Mouse (Mus musculus) layer of hippocampus, adult 9-11 months (tissue): ENCODE data around the gene Cntnap2.

Experiments used
- DNase-seq: peaks from one replicate; pipeline ENCODE4 v3.0.0; 2022

The Cntnap2 gene

DNA sequence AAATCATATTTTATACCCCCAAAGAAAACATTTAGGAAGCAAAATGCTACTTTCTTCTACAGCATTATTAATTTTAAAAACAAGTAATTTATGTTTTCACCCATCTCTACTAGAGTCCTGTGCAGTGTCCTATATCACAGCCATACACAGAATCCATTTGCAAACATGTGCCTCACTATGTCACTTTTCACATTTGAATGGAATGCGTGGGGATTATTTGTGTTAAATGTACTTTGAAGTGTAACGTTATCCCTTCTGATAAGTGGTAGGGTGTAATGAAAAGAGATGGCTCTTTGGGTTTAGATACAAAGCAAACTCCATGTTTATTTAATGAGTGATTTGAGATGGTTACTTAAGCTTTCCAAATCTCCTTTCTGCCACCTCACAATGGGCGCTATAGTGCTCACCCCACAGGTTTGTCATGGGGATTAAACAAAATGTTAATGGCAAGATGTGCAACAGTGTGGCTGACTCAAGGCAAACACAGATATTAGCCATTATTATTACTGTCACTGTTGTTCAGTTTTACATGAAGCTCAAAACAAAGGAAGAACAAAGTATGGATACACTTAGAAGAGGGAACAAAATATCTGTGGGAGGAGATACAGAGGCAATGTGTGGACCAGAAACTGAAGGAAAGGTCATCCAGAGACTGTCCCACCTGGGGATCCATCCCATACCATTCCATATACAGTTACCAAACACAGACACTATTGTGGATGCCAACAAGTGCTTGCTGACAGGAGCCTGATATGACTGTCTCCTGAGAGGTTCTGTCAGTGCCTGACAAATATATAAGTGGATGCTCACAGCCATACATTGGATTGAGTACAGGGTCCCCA, 886.2 kb downstream of the Cntnap2 start:
- no peak for DNase-seq

DNA sequence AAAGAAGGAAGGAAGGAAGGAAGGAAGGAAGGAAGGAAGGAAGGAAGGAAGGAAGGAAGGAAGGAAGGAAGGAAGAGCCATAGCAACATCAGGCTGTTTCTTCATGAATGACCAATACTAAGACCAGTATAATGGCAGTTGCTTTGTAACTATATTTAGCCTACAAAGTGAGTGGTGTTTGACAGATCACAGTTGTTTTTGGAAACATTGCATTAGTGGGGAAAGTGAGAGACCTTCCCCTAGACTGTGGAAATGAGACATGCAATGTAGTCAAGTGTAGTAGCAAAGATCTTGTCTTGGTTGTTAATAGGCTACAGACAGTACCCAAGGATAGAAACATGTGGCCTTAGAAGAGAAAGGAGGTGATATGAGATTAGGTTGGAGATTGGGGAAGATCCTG, 895.6 kb downstream of the Cntnap2 start:
- DNase-seq = no peak

DNA sequence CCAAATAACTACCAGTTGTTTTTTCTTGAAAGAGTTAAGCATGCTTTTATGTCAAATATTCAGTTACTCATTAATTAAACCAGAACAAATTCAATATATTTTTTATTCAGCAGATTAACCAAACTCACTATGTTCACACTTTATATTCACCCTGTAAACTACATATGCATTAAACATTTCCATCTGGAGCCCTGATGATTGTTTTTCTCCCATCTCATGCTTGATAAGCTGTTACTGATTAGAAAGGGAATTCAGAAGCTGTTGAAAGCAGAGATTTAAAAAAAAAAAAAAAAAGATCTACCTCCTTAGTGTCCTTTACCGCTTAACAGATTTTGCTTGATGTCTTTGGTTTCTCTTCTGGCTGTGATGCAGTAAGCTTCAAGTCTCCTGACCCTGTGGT, 905.3 kb downstream of the Cntnap2 start:
- DNase-seq = no peak

DNA sequence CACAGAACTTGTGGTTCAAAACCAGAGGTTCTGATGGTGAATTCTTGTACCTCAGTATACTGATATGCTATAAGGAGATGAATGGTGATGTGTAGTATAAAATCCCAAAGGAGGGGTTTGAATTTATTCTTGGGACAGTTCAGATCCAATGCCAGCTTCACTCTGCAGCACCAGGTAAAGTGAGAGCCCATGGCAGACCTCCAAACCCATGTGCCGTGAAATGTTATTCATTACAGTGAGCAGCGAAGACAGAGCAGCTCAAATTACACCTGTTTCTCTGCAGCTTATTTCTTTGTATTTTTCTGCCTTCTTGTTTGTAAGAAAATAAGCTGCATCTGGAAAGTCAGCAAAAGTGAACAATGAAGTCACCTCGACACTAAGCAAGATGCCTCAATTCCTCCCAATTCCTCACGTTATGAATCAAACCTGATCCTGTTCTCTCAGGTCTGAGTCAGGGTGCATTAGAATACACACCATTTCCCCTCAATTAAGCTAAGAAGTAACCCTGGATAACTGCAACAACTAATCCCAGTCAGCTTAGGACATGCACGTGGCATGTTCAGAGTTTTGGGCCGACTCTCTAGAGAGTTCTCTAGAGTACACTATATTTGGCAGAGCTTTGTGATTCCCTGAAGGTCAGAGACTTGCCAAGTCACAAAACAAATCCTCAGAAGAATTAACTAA, 915.5 kb downstream of the Cntnap2 start:
- no peak for DNase-seq

DNA sequence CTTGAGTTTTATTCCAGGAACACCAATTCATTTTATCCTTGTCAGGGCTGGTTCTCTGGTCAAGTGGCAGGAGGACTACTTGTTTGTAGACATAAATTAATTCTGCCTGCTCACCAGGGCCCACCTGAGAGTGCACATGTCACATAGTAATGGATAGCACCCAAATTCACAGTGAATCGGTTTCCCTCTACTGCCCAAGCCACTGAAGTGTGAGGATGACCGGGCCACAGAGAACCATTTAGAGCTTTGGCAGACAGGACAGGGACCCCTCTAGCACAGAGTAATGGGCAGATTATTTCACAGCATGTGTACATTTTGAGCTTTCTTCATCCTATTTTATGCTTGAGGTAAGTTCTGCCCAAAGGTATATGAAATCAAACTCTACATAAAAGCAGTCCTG, 920.0 kb downstream of the Cntnap2 start:
- DNase-seq = no peak

DNA sequence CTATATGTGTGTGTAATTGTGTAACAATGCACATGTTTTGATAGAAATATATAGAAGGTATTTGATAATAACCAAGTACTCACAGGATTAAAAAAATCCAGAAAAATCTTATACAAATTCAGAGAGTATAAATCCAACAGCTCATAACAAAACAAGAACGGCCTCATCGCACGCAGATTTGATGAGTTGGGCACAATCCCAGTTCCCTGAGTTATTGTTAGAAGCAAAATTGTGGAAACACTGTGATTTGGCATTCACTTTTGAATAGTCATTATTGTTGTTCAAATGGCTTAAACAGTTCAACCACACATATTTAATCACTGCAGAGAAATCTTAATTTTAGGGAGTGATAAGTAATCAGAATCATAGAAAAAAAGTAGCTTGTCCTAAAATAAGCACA, 928.9 kb downstream of the Cntnap2 start:
- peak; percentile 52 for DNase-seq

DNA sequence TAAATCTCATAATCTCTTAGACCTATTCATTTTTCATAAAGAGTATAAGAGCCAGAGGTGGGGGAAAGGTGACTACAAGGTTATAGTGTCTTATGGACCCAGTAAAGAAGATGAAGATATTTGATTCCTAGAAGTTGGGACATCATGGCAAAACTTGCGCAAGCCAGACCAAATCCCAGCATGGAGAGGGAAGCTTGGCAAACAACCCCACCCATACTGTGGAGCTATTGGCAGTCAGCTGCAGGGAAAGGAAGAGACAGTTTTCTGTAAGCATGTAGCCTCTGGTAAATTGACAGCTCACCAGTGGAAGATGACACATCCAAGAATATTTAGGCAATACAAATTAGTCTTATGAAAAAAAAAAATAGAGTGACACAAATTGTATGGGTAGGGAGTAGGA, 931.9 kb downstream of the Cntnap2 start:
- DNase-seq = no peak

DNA sequence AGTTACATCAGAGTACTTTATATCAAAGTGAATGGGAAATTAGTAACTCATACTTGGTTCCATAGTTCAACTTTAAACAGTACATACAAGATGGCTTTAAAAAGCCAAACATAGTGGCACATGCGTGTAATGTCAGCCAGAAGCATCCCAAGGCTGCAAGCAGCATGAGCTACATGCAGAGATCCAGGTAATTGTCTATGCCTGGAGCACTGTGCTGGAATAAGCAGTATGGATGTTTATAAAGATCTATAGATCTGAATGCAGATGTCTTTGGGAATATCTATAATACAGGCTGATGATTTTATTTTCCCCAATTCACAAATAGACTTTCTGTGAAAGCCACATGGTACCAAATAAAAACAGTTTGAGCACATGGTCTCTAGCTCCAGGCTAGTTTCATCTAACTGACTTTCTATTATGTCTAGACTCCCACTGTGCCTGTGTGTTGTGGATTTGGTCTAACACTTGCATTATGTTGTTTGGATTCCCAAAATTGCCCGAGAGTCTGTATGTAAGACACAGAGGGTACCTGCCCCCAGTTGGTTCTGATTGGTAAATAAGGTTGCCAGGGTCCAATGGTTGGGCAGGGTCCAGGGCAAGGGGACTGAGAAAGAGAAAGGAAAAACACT, 963.5 kb downstream of the Cntnap2 start:
- DNase-seq = no peak

DNA sequence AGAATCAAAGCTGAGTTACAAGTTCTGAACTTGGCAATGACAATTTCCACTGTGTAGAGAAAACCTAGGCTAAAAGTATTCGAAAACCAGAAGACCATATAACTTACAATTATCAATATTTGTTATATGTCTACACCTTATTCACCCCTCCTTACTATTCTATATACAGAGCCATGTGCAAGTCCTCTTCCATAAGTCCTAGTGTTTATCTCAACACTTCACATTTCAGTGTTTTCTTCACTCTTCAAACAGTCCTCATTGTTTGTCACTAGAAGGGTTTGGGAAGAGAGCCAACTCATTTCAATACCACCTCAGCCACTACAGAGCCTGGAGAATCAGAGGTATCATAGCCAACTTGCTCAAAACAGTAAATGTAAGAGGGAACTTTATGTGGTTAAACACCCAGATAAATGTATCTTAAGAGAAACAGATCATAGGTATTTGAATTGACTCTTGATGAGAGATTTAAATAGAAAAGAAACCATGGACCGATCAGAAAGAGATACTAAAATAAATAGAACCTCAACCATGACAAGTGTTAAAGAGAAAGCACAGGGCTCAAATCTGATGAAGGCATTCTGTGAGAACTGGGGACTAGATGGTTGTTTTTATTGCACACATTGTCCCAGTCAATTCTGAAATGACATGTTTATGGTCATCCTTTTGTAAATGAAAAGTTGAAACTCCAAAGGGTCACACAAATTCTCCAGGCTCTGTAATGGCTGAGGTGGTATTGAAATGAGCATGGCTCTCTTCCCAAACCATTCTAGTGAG, 972.9 kb downstream of the Cntnap2 start:
- DNase-seq = no peak

DNA sequence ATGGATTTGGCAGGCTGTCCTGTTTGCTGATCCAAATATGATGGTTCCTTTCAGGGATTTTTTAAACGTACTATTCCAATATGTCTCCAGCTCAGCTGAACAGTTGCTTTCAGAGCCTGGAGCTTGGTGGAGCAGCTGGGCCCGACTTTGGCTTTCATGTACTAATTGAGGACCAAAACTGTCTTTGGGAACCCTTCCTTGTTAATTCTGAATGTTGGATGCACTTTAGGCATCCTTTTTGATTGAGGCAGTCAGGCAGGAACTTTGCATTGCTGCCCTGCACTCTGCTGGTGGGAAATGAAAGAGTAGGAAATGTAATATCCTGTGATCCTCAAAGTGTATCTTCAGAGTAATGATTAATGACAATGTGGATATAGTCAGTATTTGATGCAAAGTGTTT, 974.0 kb downstream of the Cntnap2 start:
- DNase-seq = peak; percentile 70

DNA sequence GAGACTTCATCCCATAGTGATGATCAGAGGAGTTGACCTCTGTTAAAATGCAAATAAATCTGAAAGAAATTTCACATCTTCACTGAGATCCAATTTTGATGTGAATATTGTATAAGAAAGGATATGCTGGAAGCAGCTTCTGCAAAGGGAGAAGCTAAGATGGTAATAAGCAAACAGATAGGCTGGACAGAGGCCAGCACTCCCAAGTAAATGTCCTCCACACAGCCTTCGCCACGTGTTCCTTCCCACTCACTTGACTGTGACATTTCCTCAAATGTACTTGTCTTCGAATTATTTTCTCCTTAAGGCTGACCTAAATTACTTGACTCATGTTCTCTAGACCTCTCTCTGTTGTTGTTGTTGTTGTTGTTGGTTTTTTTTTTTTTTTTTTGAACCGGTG, 981.5 kb downstream of the Cntnap2 start:
- peak; percentile 35 for DNase-seq

DNA sequence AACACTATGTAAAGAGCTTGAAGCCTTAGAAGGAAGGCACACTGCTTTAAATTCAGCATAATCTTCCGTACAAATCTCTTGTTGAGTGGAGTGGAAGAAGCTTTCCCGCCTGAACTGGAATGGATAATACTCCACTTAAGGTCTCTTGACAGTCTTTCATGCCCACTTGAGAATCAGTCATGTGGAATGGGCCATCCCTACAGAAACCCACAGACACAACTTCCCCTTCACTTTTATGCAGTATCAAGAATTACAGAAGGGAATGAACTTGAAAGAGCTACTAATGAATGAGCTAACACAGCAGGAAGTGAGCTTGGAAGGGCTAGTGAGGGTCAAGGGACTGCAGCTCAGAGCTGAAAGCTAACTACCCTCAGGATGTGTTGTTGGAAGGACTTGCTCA, 1021.1 kb downstream of the Cntnap2 start:
- DNase-seq = no peak

DNA sequence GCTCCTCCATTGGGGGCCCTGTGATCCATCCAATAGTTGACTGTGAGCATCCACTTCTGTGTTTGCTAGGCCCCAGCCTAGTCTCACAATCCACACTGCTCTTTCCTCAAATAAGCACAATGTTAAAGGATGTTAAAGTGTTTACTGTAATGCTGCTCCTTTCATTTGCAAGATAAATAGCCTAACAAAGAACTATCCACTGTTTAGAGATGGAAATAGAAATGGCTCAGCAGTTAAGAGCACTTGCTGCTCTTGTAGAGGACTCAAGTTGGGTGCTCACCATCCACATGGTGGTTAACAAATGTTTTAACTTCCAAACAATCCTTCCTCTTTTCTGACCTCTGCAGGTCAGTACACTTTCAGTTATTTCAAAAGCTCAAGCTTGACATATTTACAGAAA, 1022.3 kb downstream of the Cntnap2 start:
- no peak for DNase-seq

DNA sequence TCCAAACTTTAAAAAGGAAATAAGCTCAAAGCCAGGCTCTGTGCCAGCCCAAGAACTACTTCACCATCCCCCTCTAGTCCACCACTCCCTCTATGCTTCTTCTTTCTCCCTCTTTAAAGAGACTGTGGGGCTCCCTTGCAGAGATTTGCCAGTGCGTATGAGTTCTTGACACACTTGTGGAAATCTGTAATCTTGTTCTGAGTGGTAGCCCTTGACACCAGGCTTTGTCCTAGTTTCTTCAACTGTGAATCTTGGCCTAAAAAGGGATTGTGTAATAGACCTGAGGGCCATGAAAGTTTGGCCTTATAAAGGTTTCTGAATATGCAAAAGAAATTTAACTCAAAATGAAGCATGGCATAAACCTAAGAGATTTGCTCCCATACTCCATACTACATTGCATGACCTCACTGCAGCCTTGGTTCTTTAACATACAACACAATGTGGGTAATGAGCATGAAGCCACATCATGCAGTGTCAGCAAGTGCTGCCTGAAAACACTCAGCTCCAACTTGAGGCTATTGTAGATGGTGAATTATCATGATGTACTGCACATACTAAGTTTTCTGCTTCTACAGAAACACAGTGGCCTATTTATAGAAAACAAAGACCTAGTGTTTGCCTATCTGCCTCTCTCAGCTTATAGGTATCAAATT, 1084.2 kb downstream of the Cntnap2 start:
- DNase-seq = no peak

DNA sequence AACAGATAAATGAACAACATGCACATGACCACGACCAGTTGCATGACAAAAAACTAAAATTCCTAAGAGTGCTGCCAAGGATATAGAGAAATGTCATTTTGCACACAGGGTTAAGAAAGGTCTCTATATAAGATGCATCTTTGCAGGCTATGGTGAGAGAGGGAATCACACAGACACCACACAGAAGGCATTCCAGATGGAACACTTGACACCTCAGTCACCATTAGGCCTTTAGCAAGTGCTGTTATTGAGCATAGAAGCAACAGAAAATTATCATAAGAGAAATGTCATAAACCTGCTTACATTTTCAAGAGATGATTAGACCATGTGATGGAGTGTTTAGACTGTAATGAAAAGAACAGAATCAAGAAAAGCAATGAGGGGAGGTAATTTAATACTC, 1107.7 kb downstream of the Cntnap2 start:
- DNase-seq = no peak

DNA sequence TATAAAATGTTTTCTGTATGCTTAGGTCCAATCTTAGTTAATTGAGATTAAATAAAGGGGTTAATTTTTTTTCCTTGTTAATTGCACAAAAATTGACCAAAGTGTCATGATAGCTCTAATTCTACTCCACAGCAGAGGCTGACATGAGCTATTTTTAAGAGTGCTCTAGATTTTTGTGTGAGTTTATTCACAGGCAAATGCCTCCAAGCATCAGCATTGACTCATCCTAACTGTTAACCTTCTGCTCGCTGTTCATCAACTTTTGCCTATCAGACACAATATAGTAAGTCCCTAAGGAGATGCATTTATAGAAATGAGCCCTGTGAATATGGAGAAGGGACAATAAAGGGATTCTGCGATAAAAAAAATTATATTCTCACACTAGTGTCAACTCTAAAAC, 1138.1 kb downstream of the Cntnap2 start:
- no peak for DNase-seq

DNA sequence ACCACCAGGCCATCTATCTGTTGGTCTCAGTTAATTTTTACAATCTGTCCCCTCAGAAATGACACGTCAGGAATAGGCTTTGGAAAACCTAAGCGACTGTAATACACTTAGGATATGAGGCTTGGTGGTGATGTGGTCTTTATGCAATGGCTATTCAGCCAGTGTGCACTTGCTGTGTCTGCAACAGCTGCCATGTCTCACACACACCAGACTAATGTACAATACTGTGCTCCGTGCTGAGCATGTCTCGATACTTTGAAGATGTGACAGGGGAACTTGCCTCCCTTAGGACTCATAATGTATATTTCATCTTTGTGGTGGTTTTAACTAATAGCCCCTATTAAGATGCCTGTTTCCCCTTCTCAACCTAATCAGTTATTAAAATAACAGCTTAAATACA, 1142.7 kb downstream of the Cntnap2 start:
- DNase-seq = no peak

DNA sequence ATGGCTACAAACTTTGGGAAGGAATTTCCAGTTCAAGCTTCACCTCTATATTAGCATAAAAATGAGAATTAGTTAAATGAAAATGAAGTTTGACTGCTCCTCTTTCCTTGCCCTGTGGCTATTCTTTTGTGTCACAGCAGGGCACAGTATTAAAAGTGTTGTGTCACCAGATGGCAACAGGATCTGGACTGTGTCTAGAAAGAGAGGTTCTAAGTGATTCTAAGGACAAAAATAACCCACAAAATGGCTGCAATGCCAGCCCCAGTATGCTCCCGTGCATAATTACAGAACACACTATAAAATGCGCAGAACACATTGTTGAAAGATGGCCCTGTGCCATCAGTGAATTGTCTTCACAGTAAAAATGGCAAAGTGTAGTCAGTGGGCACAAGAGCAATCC, 1146.4 kb downstream of the Cntnap2 start:
- no peak for DNase-seq

DNA sequence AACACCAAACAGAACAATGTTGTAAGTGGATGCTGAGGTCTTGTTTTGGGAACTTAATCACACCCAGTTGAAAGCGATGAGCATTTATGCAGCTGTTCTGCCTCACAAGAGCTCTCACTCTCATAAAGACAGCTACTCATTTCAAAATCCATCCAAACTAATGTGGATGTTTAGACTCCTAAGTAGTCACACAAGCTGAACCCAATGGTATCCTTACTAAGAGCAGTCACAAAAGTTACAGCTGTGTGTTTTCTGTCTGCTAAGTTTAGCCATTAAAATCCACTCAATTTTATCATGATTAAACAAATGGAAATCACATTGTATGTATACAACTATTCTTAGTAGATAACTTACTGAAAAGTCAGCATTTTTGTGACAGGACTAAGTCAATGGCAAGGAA, 1173.7 kb downstream of the Cntnap2 start:
- DNase-seq = no peak

DNA sequence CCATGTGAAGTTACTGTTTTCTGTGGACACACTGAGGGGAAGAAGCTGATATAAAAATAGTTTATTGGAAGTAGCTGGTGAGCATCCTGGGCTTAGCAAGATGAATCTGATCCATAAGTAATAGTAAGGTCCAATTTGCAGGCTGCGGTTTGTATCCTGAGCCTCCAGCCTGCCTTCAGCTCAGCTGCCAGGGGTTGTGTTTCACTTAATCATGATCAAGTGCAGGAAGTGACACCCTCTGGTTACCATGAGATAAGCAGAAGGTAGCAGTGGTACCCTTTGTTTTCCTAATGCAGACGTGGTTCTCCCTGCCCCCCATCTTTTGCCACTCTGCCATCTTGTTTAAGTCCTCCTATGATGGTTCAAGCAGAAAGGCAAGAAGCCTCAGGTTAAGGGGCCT, 1181.2 kb downstream of the Cntnap2 start:
- DNase-seq = no peak

DNA sequence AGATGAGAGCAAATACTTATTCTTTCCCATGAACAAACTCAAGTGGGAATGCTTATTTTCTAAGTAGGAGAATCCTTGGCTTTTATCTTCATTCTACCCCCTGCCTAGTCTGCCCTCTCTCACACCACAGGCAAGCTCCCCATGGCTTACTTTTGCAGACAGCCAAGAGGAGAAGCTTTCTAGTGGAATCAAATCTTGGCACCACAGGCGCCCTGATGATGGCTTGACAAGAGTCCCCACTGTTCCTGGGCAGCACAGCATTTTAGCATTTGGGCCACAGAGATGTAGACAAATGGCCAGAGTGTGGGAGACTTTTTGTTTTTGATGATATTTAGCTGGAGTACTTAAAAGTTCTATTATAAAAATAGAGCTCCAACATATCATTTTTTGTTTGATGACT, 1204.0 kb downstream of the Cntnap2 start:
- no peak for DNase-seq

DNA sequence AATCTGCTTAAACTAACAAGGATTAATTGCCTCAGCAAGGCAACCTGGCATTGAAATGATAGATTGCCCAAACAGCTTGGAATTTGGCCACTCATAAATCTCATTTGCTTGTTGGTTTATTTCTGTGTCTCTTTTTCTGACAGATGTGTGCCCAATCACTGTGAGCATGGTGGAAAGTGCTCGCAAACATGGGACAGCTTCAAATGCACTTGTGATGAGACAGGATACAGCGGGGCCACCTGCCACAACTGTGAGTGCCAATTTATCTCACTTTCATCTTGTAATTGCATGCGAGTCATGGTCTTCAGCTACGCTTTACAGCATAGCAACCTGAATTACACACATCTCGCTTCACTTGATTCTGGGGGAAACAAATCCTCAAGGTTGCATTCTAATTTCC, 1287.8 kb downstream of the Cntnap2 start:
- DNase-seq = no peak

DNA sequence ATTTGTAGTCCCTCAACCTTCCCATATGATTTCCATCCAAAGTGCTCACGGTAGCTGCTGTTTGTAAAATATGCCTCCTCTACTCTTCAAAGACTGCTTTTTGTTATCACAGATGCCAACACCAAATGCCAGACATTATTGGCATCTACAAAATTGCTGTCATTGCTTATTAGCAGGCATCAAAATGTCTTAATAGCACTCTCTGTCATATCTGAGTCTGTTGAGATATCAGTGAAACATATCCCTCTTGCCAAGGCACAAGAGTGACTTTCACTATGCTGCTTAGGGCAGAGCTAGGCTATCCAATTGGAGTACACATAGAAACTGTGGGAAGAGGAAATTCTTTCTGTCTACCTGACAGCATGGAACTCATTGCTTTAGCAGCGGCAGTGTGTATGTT, 1301.9 kb downstream of the Cntnap2 start:
- DNase-seq = peak; percentile 8
